Mouse (Mus musculus): ENCODE data around the gene Gm11034.

DNA sequence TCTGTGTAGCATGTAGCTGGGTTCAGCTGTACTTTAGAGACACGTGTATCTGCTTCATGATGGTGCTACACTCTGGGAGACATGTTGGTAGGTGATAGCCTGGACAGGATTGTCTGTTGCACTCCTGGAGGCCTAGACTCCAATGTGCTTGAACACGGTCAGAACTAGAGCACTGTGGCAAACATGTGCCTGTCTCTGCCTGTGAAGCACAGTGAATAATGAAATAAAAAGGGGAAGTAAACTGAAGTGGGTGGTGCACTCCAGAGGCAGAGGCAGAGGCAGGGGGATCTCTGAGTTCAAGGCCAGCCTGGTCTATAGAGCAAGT, 23.3 kb downstream of the Gm11034 start:
- TF ChIP-seq POLR2A (IDR thresholded peaks at IDR 0.05; ENCODE audit: control insufficient read depth, extremely low read depth, insufficient read depth, low read length, poor library complexity) (no peak), CTCF (IDR thresholded peaks at IDR 0.05; ENCODE audit: borderline replicate concordance, control insufficient read depth, extremely low read depth, insufficient read depth, low read length, poor library complexity) (no peak)
